Mouse (Mus musculus): ENCODE measurements around the gene Foxn3.

The Foxn3 gene

GRCm38 (mm10) chr12:99329301-99330257, 233.8 kb downstream of the Foxn3 start:
- DNase-seq (ENCODE audit: low spot score), result no peak

GRCm38 (mm10) chr12:99326157-99326556, 237.2 kb downstream of the Foxn3 start:
- DNase-seq (ENCODE audit: low spot score), result no peak

DNA sequence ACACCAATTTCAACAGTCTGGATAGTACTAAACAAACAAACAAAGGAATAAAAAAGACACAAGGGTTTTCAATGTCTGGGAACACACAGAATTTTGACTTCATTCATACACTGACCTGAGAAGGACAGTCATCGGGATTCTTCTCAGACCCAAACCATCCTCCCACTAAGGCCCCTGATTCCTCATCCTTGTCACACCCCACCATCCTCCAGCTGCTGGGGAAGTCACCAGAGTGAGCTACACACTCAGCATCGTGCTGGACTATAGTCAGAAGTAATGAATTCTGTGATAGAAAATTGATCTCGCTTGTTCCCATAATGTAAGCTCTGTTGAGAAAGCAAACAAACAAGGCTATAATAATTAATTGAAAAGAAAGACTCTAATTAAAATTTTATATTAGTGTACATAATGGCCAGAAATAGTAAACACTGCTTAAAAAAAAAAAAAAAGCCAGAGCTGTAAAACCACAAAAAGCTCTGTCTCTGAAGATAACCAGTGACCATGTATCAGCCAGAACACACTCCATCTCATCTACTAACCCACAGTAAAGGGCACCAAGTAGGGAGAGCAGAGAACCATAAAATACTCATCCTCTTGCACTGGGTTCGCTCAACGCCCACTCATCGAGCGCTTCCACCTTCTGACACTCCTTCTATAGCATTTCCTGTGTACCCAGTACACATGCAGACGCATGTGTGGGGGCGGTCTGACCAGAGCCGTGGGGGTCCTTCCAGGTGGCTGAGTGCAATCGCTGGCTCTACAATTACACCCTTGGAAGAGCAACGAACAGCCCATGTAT, 241.6 kb downstream of the Foxn3 start:
- no peak for DNase-seq (ENCODE audit: low spot score)

DNA sequence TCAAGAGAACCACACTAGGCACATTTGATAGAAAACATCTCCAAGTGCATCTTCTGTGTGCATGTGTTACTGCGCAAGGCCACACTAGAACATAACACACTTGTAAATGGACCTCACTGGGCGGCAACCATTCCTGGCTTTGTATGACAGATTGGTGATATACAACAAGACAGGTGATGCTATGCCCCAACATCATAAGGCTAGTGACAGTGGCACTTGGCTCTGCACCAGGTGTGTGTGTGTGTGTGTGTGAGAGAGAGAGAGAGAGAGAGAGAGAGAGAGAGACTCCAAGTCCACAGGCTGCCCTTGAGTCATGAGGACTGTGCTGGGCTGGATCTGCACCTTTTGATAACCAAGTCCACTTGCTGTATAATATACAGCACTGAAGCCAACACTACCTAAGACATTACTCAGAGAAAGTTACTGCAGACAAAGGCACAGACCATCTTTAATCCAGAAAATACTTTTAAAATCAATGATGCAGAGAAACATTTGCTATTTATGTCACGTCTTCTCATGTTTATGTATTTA, 242.4 kb downstream of the Foxn3 start:
- no peak for DNase-seq (ENCODE audit: low spot score)

- no peak for DNase-seq (ENCODE audit: low spot score)
Measured at GRCm38 (mm10) chr12:99319896-99320295, 243.5 kb downstream of the Foxn3 start.

GRCm38 (mm10) chr12:99319171-99319570, 244.2 kb downstream of the Foxn3 start:
- DNase-seq (ENCODE audit: low spot score), result no peak

GRCm38 (mm10) chr12:99315931-99316330, 247.5 kb downstream of the Foxn3 start:
- no peak for DNase-seq (ENCODE audit: low spot score)

GRCm38 (mm10) chr12:99314817-99315216, 248.6 kb downstream of the Foxn3 start:
- DNase-seq (ENCODE audit: low spot score), result no peak

GRCm38 (mm10) chr12:99311303-99311702, 252.1 kb downstream of the Foxn3 start:
- DNase-seq (ENCODE audit: low spot score), result no peak

GRCm38 (mm10) chr12:99309937-99310336, 253.4 kb downstream of the Foxn3 start:
- DNase-seq (ENCODE audit: low spot score), result no peak

DNA sequence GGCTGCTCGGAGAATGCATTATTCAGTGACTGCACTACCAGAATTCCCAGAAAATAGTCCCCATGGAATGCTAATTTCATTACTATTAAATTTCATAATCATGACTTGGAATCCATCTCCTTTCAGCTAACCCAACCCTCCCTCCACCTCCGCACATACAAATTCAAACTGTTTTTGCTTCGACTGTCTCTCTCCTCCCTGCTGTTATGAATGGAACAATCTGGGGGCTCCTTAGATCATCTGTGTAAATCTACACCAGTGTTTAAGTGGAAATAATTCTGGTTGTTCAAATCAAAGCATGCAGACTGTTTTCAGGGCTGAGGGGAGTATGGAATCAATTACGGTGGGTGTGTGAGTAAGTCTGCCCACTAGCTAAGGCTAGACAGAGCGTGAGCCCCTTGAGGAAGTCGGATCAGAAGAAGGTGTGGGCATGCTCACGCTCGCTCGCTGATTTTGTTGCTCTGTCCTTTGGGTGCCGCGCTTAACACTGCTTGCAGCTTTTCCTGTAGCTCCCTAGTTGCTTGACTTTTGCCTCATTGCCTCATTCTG, 254.8 kb downstream of the Foxn3 start:
- DNase-seq (ENCODE audit: low spot score), result no peak

- DNase-seq (ENCODE audit: low spot score), result no peak
Measured at GRCm38 (mm10) chr12:99306536-99307204, 256.7 kb downstream of the Foxn3 start.

DNA sequence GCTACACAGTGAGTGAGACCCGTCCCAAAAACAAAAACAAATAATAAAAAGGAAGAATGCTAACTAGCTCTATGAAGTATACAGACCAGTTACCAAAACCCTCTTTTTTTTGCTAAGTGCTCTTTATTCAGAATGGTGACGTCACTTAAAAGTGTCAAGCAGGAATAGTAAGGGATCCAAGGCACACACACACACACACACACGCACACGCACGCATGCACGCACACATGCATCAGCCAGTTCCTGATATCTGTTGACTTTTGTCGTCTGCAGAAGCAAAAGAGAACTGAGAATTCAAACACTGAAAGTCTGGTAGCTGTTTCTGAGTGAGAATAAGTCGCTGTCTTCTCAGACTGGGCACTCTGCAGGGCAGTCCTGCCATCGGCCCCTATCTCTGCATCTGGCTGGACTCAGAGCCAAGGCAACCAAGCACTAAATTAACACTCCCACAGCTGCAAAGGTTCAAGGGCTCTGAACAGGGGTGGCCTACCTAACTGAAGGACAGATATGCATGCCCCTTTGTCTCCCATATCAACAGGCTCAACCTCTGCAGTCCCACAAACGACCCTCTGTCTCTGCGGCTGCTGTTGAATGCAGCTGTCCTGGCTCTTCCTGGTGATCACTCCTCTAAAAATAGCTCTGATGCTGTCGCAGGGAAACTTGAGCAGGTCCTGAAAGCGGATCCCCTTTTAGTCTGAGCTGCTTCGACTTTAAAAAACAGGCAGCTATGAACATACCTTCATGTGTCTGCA, 257.4 kb downstream of the Foxn3 start:
- DNase-seq (ENCODE audit: low spot score), result no peak

DNA sequence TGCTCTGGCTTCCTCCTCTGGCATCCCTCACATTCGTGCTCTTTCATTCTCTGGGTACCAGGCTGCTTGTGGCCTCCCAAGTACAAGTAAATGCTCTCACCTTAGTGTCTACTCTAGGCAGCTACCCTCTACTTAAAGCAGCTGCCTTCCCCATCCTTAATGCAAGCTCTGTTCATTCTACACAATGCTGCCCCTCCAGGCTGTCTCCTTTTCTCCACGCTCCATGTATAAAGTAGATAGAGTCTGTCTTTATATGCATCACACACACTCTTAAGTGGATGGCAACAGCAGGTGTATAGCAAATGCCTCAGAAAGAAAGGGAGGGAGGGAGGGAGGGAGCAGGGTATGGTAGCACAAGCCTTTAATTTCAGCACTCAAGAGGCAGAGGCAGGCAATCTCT, 258.1 kb downstream of the Foxn3 start:
- DNase-seq (ENCODE audit: low spot score), result no peak

DNA sequence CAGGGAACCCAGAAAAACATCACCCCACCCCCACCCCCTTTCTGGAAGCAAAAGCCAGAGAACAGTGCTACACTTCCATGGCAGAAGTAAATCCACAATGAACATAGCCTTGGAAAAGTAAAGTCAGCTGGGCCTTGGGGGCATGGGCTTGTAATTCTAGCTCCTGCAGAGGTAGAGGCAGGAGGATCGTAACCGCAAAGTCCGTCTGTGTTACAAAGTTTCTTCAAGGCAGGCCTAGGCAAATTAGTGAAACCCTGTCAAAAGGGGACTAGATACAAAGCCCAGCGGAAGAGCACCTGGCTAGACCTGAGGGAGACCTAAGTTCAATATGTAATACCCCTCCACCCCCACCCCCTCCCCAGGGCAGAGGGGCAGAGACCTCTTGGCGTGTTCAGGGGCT, 259.3 kb downstream of the Foxn3 start:
- DNase-seq (ENCODE audit: low spot score), result no peak

- no peak for DNase-seq (ENCODE audit: low spot score)
Measured at GRCm38 (mm10) chr12:99303581-99303980, 259.8 kb downstream of the Foxn3 start.

DNA sequence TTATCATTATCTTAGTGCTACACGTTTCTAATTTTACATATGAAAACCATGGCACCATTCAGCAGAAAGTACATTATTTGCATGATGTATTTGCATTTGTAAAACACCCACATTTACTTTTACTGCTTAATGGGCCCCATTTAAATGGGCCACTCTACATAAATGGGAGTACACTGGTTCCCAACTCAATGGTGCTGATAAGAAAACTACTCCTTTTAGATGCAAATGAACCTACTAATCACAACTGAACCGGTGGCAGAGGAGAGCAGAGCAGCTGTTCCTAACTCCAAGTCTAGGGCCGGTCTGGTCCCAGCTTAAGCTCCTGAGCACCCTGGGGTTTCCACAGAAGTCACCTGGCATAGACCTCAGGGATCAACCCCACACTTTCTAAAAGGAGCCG, 263.5 kb downstream of the Foxn3 start:
- no peak for DNase-seq (ENCODE audit: low spot score)

- DNase-seq (ENCODE audit: low spot score), result no peak
Measured at GRCm38 (mm10) chr12:99298851-99299600, 264.4 kb downstream of the Foxn3 start.

DNA sequence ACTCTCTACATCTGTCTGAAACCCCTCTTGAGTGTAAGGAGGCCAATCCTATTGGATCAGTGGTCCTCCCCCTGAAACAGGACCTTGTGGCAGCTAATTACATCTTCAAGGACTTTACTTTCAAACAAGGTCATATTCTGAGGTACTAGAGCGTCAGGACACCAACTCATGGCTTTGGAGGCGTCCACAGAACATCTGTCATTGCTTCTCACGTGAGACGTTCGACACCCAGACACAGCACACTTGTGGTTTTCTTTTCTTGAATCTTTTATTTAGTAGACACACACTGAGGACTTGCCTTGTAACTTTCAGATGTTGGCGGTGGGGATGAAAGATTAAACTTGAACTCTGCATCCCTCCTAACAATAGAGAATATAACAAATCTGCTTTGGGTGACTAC, 265.1 kb downstream of the Foxn3 start:
- no peak for DNase-seq (ENCODE audit: low spot score)

DNA sequence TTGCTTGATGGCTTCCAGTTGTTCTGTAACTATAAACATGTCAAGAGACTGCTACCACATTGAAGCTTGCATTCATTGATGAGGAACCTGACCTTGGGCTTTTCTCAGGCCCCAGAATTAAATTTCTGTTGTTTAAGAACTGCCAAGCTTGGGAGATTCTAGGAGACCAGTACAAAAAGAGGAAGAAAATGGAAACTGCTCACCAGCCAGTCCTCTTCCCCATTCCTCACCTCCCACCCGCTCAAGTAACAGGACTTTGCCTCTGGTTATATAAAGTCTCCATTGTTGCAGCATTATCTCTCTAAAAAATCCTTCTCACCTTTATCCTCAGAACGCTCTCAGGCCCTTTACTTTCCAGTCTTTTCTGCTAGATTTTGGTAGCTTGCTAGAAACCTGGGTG, 265.6 kb downstream of the Foxn3 start:
- DNase-seq (ENCODE audit: low spot score), result no peak

Measured in ovary, postnatal 36 days (tissue).